Mouse (Mus musculus): ENCODE results near the gene Mybpc1. TPM values are rescaled to one million over a fixed set of nuclear protein-coding genes. Genes with fewer than 3 reads are reported as not detected.

Mybpc1 gene
- total and polyA plus RNA-seq, 3 experiments: not detected

DNA sequence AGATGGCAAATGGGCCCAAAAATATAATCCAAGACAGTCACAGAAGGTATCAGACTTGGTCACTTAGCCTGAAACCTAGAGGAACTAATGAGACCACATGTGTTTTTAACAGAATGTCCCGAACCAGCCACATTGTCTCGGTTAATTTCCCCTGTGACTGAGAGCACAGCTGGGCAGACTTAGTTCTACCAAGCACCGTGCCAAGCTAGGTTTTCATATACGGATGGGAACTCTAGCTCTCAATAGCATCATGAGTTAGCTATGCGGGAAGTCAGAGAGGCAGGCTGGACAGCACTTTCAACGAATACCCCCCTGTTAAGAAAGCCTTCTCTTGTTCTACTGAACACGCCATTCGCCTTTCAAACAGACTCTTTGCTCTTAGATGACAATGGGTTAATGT, 1.1 kb upstream of the Mybpc1 start:
- Histone ChIP-seq H3K27ac (ENCODE audit: control insufficient read depth, low read depth, low read length) (no peak overlapping the region), H3K4me3 (ENCODE audit: control insufficient read depth in 1 of 2, insufficient read depth in 1 of 2, low read depth in 2 of 2, low read length in 2 of 2) (no peak overlapping the region), H3K9ac (ENCODE audit: control insufficient read depth, low read depth, low read length, poor library complexity, severe bottlenecking) (no peak overlapping the region), H3K9me3 (replicated peaks; ENCODE audit: insufficient read depth, low read length) (no peaks in the 10 kb centered on the region), H3K79me2 (ENCODE audit: control insufficient read depth, insufficient read depth, low read length, poor library complexity) (no peaks in the 10 kb centered on the region), H3K4me1 (ENCODE audit: control insufficient read depth in 1 of 2, insufficient read depth in 2 of 2, low read length in 2 of 2) (no peaks in the 10 kb centered on the region), H3K27me3 (ENCODE audit: control insufficient read depth in 1 of 2, insufficient read depth in 2 of 2, low read length in 2 of 2) (peaks cover 0 to 3% of the 10 kb centered on the region in 2 experiments; a peak in 3 of 4 replicates), H3K36me3 (ENCODE audit: control insufficient read depth in 1 of 2, insufficient read depth in 2 of 2, low read length in 2 of 2) (no peaks in the 10 kb centered on the region)
- DNase-seq (ENCODE audit: low read depth, low spot score): no peak
- TF ChIP-seq MAFK (IDR thresholded peaks at IDR 0.05; ENCODE audit: borderline replicate concordance, low read depth, low read length) (no peak), SIN3A (IDR thresholded peaks at IDR 0.05; ENCODE audit: low read length) (no peak), JUND (IDR thresholded peaks at IDR 0.05; ENCODE audit: low read depth, low read length) (no peak), MXI1 (IDR thresholded peaks at IDR 0.05; ENCODE audit: low read depth, low read length) (no peak), SMC3 (IDR thresholded peaks at IDR 0.05; ENCODE audit: low read depth, low read length) (no peak), TBP (IDR thresholded peaks at IDR 0.05; ENCODE audit: low read depth, low read length) (no peak), UBTF (IDR thresholded peaks at IDR 0.05; ENCODE audit: borderline replicate concordance, insufficient read depth, low read depth, low read length) (no peak), POLR2AphosphoS5 (IDR thresholded peaks at IDR 0.05; ENCODE audit: borderline replicate concordance, low read depth, low read length) (no peak), NRF1 (IDR thresholded peaks at IDR 0.05; ENCODE audit: insufficient read depth, low read depth, low read length, poor library complexity, severe bottlenecking) (no peak), MAX (IDR thresholded peaks at IDR 0.05; ENCODE audit: low read length) (no peak), CHD2 (IDR thresholded peaks at IDR 0.05; ENCODE audit: low read length) (no peak), EP300 (IDR thresholded peaks at IDR 0.05; ENCODE audit: low read depth in 1 of 2, low read length in 2 of 2) (no peak), CHD1 (IDR thresholded peaks at IDR 0.05; ENCODE audit: low read depth, low read length) (no peak), ZC3H11A (IDR thresholded peaks at IDR 0.05; ENCODE audit: low read depth, low read length) (no peak)

DNA sequence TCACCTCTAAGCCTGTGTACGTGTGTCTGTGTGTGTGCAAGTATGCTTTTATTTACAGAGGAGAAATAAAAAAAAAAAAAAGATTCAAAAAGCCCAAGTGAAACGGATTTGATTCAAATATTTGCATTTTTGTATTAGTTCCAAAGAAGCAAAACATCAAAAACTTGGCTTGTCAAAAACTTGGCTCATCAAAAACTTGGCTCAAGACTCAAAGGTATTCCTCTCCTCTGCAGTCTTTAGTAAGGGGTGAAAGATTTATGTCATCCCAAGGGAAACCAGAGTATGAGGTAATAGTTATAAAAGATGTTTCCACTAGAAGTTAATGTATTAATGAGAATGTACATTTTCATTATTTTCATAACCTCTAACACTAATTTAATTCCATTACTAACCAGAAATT, 1.2 kb downstream of the Mybpc1 start:
- DNase-seq (ENCODE audit: low read depth, low spot score): no peak
- no peak overlapping the region for H3K27ac ChIP-seq (ENCODE audit: control insufficient read depth, low read depth, low read length)
- peaks cover 0 to 3% of the 10 kb centered on the region in 2 experiments; a peak in 3 of 4 replicates for H3K27me3 ChIP-seq (ENCODE audit: control insufficient read depth in 1 of 2, insufficient read depth in 2 of 2, low read length in 2 of 2)
- no peaks in the 10 kb centered on the region for H3K79me2 ChIP-seq (ENCODE audit: control insufficient read depth, insufficient read depth, low read length, poor library complexity)
- H3K4me3 ChIP-seq (ENCODE audit: control insufficient read depth in 1 of 2, insufficient read depth in 1 of 2, low read depth in 2 of 2, low read length in 2 of 2): no peak overlapping the region
- no peak for TF ChIP-seq ZKSCAN1 (IDR thresholded peaks at IDR 0.05; ENCODE audit: low read depth, low read length)
- no peak for TF ChIP-seq TCF12 (IDR thresholded peaks at IDR 0.05; ENCODE audit: low read depth, low read length)
- TF ChIP-seq ZNF384 (IDR thresholded peaks at IDR 0.05; ENCODE audit: low read depth, low read length): no peak
- TF ChIP-seq NELFE (IDR thresholded peaks at IDR 0.05; ENCODE audit: low read depth, low read length): no peak
- TF ChIP-seq POLR2AphosphoS2 (IDR thresholded peaks at IDR 0.05; ENCODE audit: low read length): no peak
- TF ChIP-seq POLR2A (IDR thresholded peaks at IDR 0.05; ENCODE audit: control insufficient read depth in 1 of 2, insufficient read depth in 1 of 2, low read depth in 1 of 2, low read length in 2 of 2, poor library complexity in 1 of 2): no peak
- no peaks in the 10 kb centered on the region for H3K9me3 ChIP-seq (replicated peaks; ENCODE audit: insufficient read depth, low read length)
- H3K36me3 ChIP-seq (ENCODE audit: control insufficient read depth in 1 of 2, insufficient read depth in 2 of 2, low read length in 2 of 2): no peaks in the 10 kb centered on the region
- H3K4me1 ChIP-seq (ENCODE audit: control insufficient read depth in 1 of 2, insufficient read depth in 2 of 2, low read length in 2 of 2): no peaks in the 10 kb centered on the region
- H3K9ac ChIP-seq (ENCODE audit: control insufficient read depth, low read depth, low read length, poor library complexity, severe bottlenecking): no peak overlapping the region
